Mouse (Mus musculus): ENCODE results near the gene Pex14.

Pex14 gene

GRCm38 (mm10) chr4:149019456-149019855 lies 80.2 kb downstream of the Pex14 start:
- in situ Hi-C loops (cut with MboI; ENCODE audit: unreplicated experiment in 2 of 2): no loop called here

- in situ Hi-C loops (cut with MboI; ENCODE audit: unreplicated experiment in 2 of 2): no loop called here
Observed at GRCm38 (mm10) chr4:149006756-149007155, 92.9 kb downstream of the Pex14 start.

DNA sequence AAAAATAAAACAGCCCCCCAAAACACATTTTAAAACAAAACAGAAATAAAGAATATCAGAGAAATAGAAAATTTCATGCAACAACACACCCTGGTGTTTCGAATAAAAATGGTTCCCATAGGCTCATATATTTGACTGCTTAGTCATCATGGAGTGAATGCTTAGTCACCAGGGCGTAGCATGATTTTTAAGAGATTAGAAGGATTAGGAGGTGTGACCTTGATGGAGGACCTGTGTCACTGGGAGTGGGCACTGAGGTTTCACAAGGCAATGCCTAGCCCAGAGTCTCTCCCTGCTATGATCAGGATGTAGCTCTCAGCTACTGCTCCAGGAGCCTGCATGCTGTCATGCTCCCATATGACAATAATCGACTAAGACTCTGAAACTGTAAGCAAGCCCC lies 93.6 kb downstream of the Pex14 start:
- in situ Hi-C loops (cut with MboI; ENCODE audit: unreplicated experiment in 2 of 2): no loop called here

- in situ Hi-C loops (cut with MboI; ENCODE audit: unreplicated experiment in 2 of 2): no loop called here
Observed at GRCm38 (mm10) chr4:149002441-149003093, 97.1 kb downstream of the Pex14 start.

- in situ Hi-C loops (cut with MboI; ENCODE audit: unreplicated experiment in 2 of 2): no loop called here
Observed at GRCm38 (mm10) chr4:149001515-149001914, 98.2 kb downstream of the Pex14 start.

DNA sequence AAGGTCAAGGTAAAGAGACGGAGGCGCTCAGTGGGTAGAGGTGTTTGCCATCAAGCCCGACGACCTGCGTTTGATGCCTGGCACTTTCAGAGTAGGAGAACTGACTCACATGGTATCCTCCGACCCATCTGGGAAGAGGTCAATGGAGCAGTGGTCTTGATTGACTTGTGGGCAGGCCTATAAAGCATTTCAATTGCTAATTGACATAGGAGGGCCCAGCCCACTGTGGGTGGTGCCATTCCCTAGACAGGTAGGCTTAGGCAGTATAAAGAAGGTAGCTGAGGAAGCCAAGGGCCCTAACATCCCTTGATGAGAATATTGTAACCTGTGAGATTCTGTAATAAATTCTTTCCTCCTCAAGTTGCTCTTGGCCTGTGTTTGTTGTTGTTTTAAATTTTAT lies 98.9 kb downstream of the Pex14 start:
- in situ Hi-C loops (cut with MboI; ENCODE audit: unreplicated experiment in 2 of 2): no loop called here

DNA sequence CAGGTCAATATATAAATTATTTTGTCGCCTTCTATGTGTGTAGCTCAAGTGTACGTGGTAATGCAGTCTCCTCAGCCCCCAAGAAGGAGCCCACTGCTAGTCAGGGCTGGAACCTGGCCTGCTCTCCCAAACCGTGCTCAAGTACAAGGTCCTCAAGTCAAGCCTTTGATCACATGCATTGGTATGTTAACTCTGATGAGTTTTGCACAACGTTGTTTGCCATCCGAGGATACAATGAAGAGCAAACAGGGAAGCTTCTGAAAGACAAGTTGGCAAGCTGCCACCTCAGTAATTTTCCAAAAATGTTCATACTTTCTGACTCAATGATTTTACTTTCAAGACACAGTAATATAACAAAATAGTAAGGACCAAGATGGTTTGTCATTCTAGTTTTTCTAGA lies 105.7 kb downstream of the Pex14 start:
- in situ Hi-C loops (cut with MboI; ENCODE audit: unreplicated experiment in 2 of 2): no loop called here

DNA sequence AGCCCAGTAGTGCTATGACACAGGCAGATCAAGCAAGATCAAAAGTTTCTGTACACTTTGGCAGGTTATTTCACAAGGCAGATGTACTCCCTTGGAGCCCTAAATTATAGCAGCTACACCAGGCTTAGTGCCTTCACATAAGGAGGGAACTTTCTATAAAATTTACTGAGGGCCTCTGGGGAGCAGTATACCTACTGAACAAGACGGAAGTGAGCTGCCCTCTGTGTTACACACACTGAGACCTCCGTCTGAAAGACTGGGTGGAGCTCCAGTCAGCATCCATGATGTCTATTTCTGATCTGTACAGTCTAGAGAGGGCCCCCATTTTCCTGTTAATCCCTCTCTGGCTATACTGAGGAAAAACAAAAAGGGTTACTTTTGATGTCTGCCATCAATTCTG lies 109.6 kb downstream of the Pex14 start:
- in situ Hi-C loops (cut with MboI; ENCODE audit: unreplicated experiment in 2 of 2): no loop called here

DNA sequence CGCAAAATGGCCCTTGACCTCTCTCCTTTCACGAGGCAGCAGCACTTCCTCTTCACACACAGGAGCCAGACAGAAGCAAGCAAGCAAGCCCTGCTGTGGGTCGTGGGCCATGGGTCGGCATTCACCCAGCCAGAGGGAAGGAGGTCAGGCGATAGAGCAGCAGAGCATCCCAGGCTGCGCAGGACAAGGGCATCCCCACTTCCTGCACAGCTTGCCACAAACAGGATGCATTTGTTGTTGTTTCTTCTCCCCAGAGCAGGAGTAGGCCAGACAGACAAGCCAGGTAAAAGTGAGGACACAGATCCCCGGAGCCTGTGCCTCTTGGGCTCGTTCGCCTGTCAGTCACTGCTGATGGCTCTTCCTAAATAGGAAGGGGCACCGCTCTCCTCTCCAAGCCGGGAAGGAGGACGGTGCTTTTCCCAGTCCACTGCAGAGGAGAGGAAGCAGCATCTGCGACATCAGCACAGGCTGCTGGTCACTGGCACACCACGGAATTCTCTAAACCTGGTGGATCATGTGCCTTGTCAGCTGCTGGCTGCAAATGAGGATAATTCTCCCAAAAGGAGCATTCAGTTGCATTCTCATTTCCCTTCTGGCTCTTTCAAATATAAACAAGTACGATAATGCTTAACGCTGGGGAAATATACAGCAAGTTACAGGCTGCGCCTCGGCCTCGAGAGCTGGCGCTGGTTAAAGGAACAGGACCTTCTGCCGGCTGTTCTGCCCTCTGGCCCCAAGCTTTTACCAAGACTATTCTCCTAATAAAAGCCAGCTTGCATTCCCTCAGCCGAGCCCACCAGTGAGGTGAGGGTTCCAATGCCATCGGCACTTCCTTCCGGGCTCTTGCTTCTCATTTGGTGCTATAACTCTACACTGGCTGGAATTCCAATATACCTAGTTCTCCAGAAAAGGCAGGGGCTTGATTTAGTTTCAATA lies 113.9 kb downstream of the Pex14 start:
- in situ Hi-C loops (cut with MboI; ENCODE audit: unreplicated experiment in 2 of 2): no loop called here

GRCm38 (mm10) chr4:148984701-148985540 lies 114.8 kb downstream of the Pex14 start:
- in situ Hi-C loops (cut with MboI; ENCODE audit: unreplicated experiment in 2 of 2): no loop called here

GRCm38 (mm10) chr4:148982274-148982673 lies 117.4 kb downstream of the Pex14 start:
- in situ Hi-C loops (cut with MboI; ENCODE audit: unreplicated experiment in 2 of 2): no loop called here

DNA sequence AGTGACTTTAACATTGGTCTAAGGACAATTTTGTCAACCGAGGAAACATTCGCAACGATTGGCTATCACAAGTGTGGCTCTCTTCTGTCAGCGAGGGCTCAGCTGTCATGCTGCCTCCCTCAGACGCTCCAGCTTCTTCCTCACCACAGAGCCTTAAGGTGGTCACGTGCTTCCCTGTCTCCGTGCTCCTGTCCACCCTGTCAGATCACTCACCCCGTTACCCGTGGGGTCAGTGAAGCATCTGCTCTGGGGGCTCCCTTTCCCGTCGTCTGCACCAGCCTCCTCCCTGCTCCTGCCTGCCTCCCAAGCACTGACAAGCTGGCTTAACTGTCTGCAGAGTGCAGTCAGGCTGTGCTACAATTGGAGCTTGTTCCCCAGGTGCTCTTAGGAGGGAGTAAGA lies 119.8 kb downstream of the Pex14 start:
- in situ Hi-C loops (cut with MboI; ENCODE audit: unreplicated experiment in 2 of 2): no loop called here

- in situ Hi-C loops (cut with MboI; ENCODE audit: unreplicated experiment in 2 of 2): no loop called here
Observed at GRCm38 (mm10) chr4:148978926-148979325, 120.8 kb downstream of the Pex14 start.

- in situ Hi-C loops (cut with MboI; ENCODE audit: unreplicated experiment in 2 of 2): no loop called here
Observed at GRCm38 (mm10) chr4:148978221-148978855, 121.3 kb downstream of the Pex14 start.

- in situ Hi-C loops (cut with MboI; ENCODE audit: unreplicated experiment in 2 of 2): no loop called here
Observed at GRCm38 (mm10) chr4:148974833-148975232, 124.8 kb downstream of the Pex14 start.

DNA sequence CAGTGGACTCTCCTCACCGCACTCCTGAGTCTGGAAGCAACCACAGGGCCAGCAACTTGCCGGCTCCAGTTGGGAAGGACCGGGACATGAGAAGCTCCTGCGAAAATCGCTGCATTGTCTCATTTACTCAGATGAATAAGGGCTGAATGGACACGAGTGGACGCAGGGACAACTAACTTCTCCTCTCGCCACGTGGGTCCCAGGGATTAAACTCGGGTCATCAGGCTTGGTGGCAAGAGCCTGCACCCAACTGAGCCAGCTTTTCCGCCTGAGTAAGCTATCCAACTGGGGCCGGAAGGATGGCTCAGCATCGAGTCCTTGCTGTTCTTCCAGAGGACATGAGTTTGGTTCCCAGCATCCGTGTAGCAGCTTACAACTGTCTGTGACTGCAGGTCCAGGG lies 126.3 kb downstream of the Pex14 start:
- in situ Hi-C loops (cut with MboI; ENCODE audit: unreplicated experiment in 2 of 2): no loop called here

DNA sequence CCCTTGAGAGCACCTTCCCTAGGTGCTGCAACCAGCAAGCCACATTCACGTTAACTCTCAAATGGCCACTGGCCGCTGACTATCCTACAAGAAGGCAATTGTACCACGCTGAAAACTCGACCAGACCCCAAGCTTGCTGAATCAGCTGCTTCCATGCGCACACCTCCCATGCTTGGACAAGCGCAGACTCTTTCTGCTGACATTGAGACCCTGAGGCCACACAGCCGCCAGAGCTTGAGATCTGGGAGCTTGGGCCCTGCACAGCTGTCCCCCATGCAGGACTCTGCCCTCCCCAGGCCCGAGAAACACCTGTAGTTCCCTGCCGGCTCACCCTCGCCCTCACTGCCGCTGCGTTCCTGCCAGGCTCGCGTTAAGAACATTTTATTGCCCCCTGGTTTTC lies 127.0 kb downstream of the Pex14 start:
- in situ Hi-C loops (cut with MboI; ENCODE audit: unreplicated experiment in 2 of 2): no loop called here

GRCm38 (mm10) chr4:148971613-148972242 lies 127.9 kb downstream of the Pex14 start:
- in situ Hi-C loops (cut with MboI; ENCODE audit: unreplicated experiment in 2 of 2): no loop called here

DNA sequence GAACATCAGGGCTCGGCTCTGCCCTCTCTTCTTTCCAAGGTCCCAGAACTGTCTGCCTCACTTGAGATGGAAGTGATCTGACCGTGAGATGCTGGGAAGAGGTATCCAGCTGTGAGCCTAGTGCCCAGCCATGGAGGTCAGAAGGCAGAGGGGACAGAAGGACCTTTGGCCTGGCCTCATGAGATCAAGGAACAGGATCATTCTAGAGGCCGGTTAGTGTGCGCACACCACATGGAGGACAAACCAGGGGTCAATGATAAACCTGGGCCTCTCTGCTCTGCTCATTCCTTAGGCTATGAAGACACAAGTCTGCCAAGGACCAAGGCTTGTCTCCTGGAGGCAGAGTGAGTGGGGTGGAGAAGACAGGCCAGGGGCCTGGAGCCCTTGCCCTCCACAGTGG lies 128.9 kb downstream of the Pex14 start:
- in situ Hi-C loops (cut with MboI; ENCODE audit: unreplicated experiment in 2 of 2): no loop called here

DNA sequence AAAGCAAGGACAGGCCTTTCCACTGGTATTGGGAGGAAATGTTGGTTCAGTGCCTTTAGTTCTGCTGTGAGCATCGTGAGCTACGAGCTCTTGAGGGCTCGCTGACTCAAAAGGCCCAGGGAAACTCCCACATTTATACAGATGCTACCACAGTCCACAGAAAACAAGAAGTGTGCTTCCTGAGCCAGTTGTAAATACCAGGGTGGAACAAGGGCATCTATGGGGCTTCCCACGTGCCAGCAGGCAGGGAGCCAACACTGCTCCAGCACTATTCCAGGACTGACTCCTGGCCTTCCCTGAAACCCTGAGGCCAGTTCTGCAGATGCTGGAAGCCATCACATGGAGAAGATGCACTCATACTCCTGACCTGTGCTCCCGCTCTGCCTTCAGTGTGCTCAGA lies 130.1 kb downstream of the Pex14 start:
- in situ Hi-C loops (cut with MboI; ENCODE audit: unreplicated experiment in 2 of 2): no loop called here

All from v-Abl transformed pro-B cells (cell line).